Mouse (Mus musculus) stomach, postnatal 0 days (tissue): Measurements from ENCODE around the gene Ruvbl2. TPM values are rescaled to one million over a fixed set of nuclear protein-coding genes. Genes with fewer than 3 reads are reported as not detected.

ENCODE experiments used
- ATAC-seq: fragments of 200-750 bp; cut with Nextera tagmentation; 2 replicates; pipeline ENCODE4 v1.8.0; 2017; ENCODE audit not compliant: low FRiP score, low TSS enrichment
- DNase-seq: peaks from one replicate; pipeline ENCODE4 v3.0.0-alpha.2; 2016; ENCODE audit warnings: low spot score
- H3K27ac ChIP-seq: fragments of 300-500 bp; sonication (generic); replicated peaks from 2 replicates; pipeline ENCODE4 v1.5.1; 2014; ENCODE audit warnings: mild to moderate bottlenecking, control low read depth
- H3K27me3 ChIP-seq: fragments of 300-500 bp; sonication (generic); 2 replicates; pipeline ENCODE4 v1.6.1; 2014; ENCODE audit warnings: low read length; ENCODE audit not compliant: control insufficient read depth, insufficient read depth
- H3K36me3 ChIP-seq: fragments of 300-500 bp; sonication (generic); 2 replicates; pipeline ENCODE4 v1.6.1; 2014; ENCODE audit warnings: low read length, mixed read lengths; ENCODE audit not compliant: control insufficient read depth, insufficient read depth
- H3K4me1 ChIP-seq: fragments of 300-500 bp; sonication (generic); replicated peaks from 2 replicates; pipeline ENCODE4 v1.6.1; 2014; ENCODE audit warnings: antibody characterized with exemption; ENCODE audit not compliant: control insufficient read depth, insufficient read depth
- H3K4me2 ChIP-seq: fragments of 300-500 bp; sonication (generic); replicated peaks from 2 replicates; pipeline ENCODE4 v1.6.1; 2014; ENCODE audit warnings: low read depth, mild to moderate bottlenecking, control low read depth, moderate library complexity
- H3K4me3 ChIP-seq: fragments of 300-500 bp; sonication (generic); 2 replicates; pipeline ENCODE4 v1.5.1; 2014; ENCODE audit warnings: low read depth, low read length, control low read depth
- H3K9ac ChIP-seq: fragments of 300-500 bp; sonication (generic); 2 replicates; pipeline ENCODE4 v1.6.1; 2014; ENCODE audit warnings: mild to moderate bottlenecking, low read length, control low read depth, mixed read lengths
- H3K9me3 ChIP-seq: fragments of 300-500 bp; sonication (generic); 2 replicates; pipeline ENCODE4 v1.6.1; 2016; ENCODE audit warnings: low read length; ENCODE audit not compliant: control insufficient read depth
- CTCF ChIP-seq: IDR thresholded peaks from 2 replicates; pipeline ENCODE4 v1.5.1; 2016; ENCODE audit warnings: antibody characterized with exemption, low read depth, mild to moderate bottlenecking, moderate library complexity
- EP300 ChIP-seq: optimal IDR thresholded peaks from 2 replicates; pipeline ENCODE3; 2016; ENCODE audit warnings: antibody characterized with exemption
- WGBS: fragments of 180-500 bp; shearing (Covaris S2); extraction: QIAGEN DNeasy Blood & Tissue Kit; methylation state at CpG from one replicate; pipeline ENCODE4 v1.1.7; 2014; 5-methylcytosine and 5-hydroxymethylcytosine counted together
- microRNA-seq: library from miRNA; unstranded; fragments of <30 nt; microRNA quantifications from one replicate; pipeline ENCODE4, GENCODE M21; 2016
- polyA plus RNA-seq: library from polyadenylated mRNA; unstranded; fragments of >200 nt; fragmentation: Nextera tagmentation; extraction: Ambion mirVana; gene quantifications from 2 replicates; pipeline ENCODE4 v1.2.1, GENCODE M21; 2015

The Ruvbl2 gene
- polyA plus RNA-seq, 1 experiment from 2014 or later: 46.7 TPM

DNA sequence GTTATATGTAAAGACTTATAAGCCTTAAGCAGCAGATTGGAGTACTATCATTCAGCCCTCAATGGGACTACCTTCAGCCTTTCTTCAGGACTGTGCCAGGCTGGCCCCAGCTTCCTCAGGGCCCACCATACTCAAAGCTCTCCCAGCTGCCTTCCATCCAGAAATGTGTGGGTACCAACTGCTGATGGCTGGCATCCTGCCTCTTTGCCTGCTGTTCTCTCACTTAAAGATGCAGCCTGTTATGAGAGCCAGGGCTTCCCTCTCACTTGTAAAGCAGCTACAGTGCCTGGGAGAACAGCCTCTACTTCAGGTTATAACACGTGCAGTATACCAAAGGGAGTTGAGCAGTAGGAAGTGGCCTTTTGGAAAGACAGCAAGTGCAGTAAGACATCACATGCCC is 61.8 kb downstream of the Ruvbl2 start:
- Histone ChIP-seq H3K36me3 (peaks cover 36% of the 10 kb centered on the region), H3K9me3 (no peaks in the 10 kb centered on the region), H3K9ac (no peak overlapping the region), H3K4me3 (no peak overlapping the region), H3K4me2 (no peak overlapping the region), H3K4me1 (no peaks in the 10 kb centered on the region), H3K27ac (no peak overlapping the region), H3K27me3 (no peaks in the 10 kb centered on the region)
- 96% methylated on average over 1 of the region's 1 CpGs for WGBS
- ATAC-seq: no peak
- TF ChIP-seq EP300: no peak
- no peak for TF ChIP-seq CTCF
- no peak for DNase-seq

DNA sequence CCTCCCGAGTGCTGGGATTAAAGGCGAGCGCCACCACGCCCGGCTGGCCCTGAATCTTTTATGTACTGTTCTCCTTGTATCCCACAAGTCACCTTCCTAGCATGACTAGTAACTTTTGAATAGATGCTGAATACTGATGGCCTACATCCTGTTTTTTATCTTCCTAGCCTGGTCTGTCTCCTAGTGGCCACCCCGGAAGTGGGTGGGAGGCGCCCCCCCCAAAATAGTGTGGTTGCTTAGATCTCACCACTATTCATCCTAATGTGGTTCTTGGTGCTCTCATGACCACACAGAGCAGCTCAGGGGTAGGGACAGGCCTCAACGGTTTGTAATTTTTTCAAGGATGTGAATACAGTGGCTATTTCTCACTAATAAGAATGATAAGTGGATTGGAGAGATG is 63.3 kb downstream of the Ruvbl2 start:
- no peaks in the 10 kb centered on the region for H3K27me3 ChIP-seq
- no peak overlapping the region for H3K4me2 ChIP-seq
- H3K27ac ChIP-seq: no peak overlapping the region
- no peak for TF ChIP-seq CTCF
- no peak for ATAC-seq
- no peak overlapping the region for H3K4me3 ChIP-seq
- 87% methylated on average over 8 of the region's 8 CpGs for WGBS
- no peaks in the 10 kb centered on the region for H3K9me3 ChIP-seq
- no peak overlapping the region for H3K9ac ChIP-seq
- no peak for DNase-seq
- peaks cover 29% of the 10 kb centered on the region for H3K36me3 ChIP-seq
- H3K4me1 ChIP-seq: no peaks in the 10 kb centered on the region

DNA sequence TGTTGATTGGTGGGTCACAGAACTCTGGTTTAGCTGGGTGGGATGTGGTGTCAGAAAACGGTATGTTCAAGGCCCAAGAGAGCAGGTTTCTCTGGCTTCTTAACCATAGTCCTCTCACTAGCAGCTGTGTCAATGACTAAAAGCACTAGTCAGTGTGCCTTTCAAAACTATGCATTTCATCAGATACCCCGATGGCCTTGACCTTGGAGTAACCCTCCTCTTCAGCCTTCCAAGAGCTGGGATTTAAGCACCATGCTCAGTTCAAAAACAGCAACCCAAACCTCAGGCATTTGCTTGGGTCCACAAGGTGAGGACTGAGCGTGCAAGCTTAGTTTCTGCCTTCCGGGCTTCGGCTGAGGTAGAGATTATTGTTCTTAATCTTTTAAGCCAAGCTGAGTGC is 65.5 kb downstream of the Ruvbl2 start:
- Histone ChIP-seq H3K9ac (no peak overlapping the region), H3K9me3 (no peaks in the 10 kb centered on the region), H3K4me2 (no peak overlapping the region), H3K36me3 (peaks cover 20% of the 10 kb centered on the region), H3K4me3 (no peak overlapping the region), H3K27ac (no peak overlapping the region), H3K27me3 (no peaks in the 10 kb centered on the region), H3K4me1 (no peaks in the 10 kb centered on the region)
- WGBS: 77% methylated on average over 5 of the region's 5 CpGs
- DNase-seq (no peak), ATAC-seq (no peak)
- TF ChIP-seq EP300: no peak
- no peak for TF ChIP-seq CTCF

Small RNA genes within 50 kb of the gene (microRNA-seq; reads per million reads assigned to microRNA genes)
- gene Gm22133: not detected

Other genes starting within 250 kb of the Ruvbl2 start
- 0.07 and 0.13 TPM in 2 replicates for gene Ccdc155, start 233.2 kb downstream of the Ruvbl2 start, polyA plus RNA-seq
- gene Dkkl1, start 225.9 kb downstream of the Ruvbl2 start, polyA plus RNA-seq: 48.4 TPM in 2 replicates
- gene Tead2, start 222.3 kb downstream of the Ruvbl2 start, polyA plus RNA-seq: 26.8 and 29.5 TPM in 2 replicates
- gene Cd37, start 199.0 kb downstream of the Ruvbl2 start, polyA plus RNA-seq: 1.5 and 1.8 TPM in 2 replicates
- 0.07 and 0.18 TPM in 2 replicates for gene Slc6a16, start 197.0 kb downstream of the Ruvbl2 start, polyA plus RNA-seq
- gene Slc6a21, start 160.6 kb downstream of the Ruvbl2 start, polyA plus RNA-seq: not detected in 2 replicates
- 22.7 and 23.7 TPM in 2 replicates for gene Trpm4, start 104.3 kb downstream of the Ruvbl2 start, polyA plus RNA-seq
- gene Hrc, start 102.8 kb downstream of the Ruvbl2 start, polyA plus RNA-seq: 0.80 and 0.85 TPM in 2 replicates
- 6.0 and 7.1 TPM in 2 replicates for gene Ppfia3, start 71.1 kb downstream of the Ruvbl2 start, polyA plus RNA-seq
- gene Lin7b, start 67.5 kb downstream of the Ruvbl2 start, polyA plus RNA-seq: 5.9 and 6.1 TPM in 2 replicates
- 73.7 and 78.8 TPM in 2 replicates for gene Snrnp70, start 42.4 kb downstream of the Ruvbl2 start, polyA plus RNA-seq
- gene Kcna7, start 32.4 kb downstream of the Ruvbl2 start, polyA plus RNA-seq: 0.15 and 0.17 TPM in 2 replicates
- 1.5 and 1.8 TPM in 2 replicates for gene Ntf5, start 24.4 kb downstream of the Ruvbl2 start, polyA plus RNA-seq
- not detected in 2 replicates for gene Lhb, start 17.3 kb downstream of the Ruvbl2 start, polyA plus RNA-seq
- gene Gys1, start 3.3 kb downstream of the Ruvbl2 start, polyA plus RNA-seq: 10.1 and 10.6 TPM in 2 replicates
- 3,647 and 3,760 TPM in 2 replicates for gene Ftl1, start 21.8 kb upstream of the Ruvbl2 start, polyA plus RNA-seq
- 119 and 120 TPM in 2 replicates for gene Bax, start 28.8 kb upstream of the Ruvbl2 start, polyA plus RNA-seq
- 0.32 and 0.42 TPM in 2 replicates for gene Tulp2, start 43.8 kb upstream of the Ruvbl2 start, polyA plus RNA-seq
- gene Gm45808, start 48.7 kb upstream of the Ruvbl2 start, polyA plus RNA-seq: not detected in 2 replicates
- gene Dhdh, start 50.7 kb upstream of the Ruvbl2 start, polyA plus RNA-seq: 1.1 and 1.3 TPM in 2 replicates
- 196 and 199 TPM in 2 replicates for gene Nucb1, start 72.3 kb upstream of the Ruvbl2 start, polyA plus RNA-seq
- gene Ppp1r15a, start 88.2 kb upstream of the Ruvbl2 start, polyA plus RNA-seq: 21.6 and 26.6 TPM in 2 replicates
- gene Plekha4, start 88.2 kb upstream of the Ruvbl2 start, polyA plus RNA-seq: 7.9 and 8.0 TPM in 2 replicates
- 16.6 and 16.9 TPM in 2 replicates for gene Hsd17b14, start 116.8 kb upstream of the Ruvbl2 start, polyA plus RNA-seq
- 101 and 108 TPM in 2 replicates for gene Bcat2, start 132.1 kb upstream of the Ruvbl2 start, polyA plus RNA-seq
- 0.69 and 0.90 TPM in 2 replicates for gene Fgf21, start 177.4 kb upstream of the Ruvbl2 start, polyA plus RNA-seq
- 1.8 and 2.3 TPM in 2 replicates for gene Fut1, start 179.2 kb upstream of the Ruvbl2 start, polyA plus RNA-seq
- 0.08 TPM in 2 replicates for gene Izumo1, start 183.7 kb upstream of the Ruvbl2 start, polyA plus RNA-seq
- 5.4 and 6.3 TPM in 2 replicates for gene Rasip1, start 189.4 kb upstream of the Ruvbl2 start, polyA plus RNA-seq
- 4.6 and 5.5 TPM in 2 replicates for gene Mamstr, start 201.9 kb upstream of the Ruvbl2 start, polyA plus RNA-seq
- gene Fut2, start 228.3 kb upstream of the Ruvbl2 start, polyA plus RNA-seq: 35.1 and 36.1 TPM in 2 replicates
- gene Ntn5, start 245.9 kb upstream of the Ruvbl2 start, polyA plus RNA-seq: 0.41 and 0.45 TPM in 2 replicates